Mouse (Mus musculus) layer of hippocampus, postnatal 25 days (tissue): ENCODE results near the gene Rnf130. TPM values are rescaled to one million over a fixed set of nuclear protein-coding genes. Genes with fewer than 3 reads are reported as not detected.
"Not testable (repeated sequence)": the region's sequence is repeated elsewhere in the genome, so short reads cannot be mapped to it uniquely, and the experiment has no call there.

ENCODE experiments used
- DNase-seq, 2 experiments: peaks; one replicate each; pipeline ENCODE4 v3.0.0; 2022; ENCODE audit warnings: mixed read lengths in 2 of 2, low spot score in 1 of 2; ENCODE audit errors: extremely low spot score in 1 of 2
- total RNA-seq, 2 experiments: library from RNA; stranded (reverse); gene quantifications; 2 replicates each; pipeline ENCODE4 v1.2.3; 2021

Gene Rnf130
- total RNA-seq, 2 experiments from 2014 or later: 80.3 to 81.6 TPM

DNA sequence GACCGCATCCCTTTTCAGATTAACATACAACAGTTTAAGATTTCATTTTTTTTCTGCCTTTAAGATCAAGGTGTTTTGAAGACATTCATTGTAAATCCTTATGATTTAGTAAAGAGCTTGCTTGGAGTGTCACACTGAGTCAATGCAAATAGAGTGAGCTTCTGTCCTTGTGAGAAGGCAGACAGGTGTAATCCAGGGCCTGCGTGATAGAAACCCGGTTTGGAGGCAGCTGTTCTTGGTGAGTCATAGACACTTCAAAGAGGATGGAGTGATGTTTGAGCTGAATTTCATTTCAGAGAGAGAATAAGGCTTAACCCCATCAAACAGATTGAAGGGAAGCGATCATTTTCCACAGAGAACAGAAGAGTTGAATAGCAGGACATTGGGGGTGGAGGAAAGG lies 51.6 kb downstream of the Rnf130 start:
- DNase-seq: no peak

DNA sequence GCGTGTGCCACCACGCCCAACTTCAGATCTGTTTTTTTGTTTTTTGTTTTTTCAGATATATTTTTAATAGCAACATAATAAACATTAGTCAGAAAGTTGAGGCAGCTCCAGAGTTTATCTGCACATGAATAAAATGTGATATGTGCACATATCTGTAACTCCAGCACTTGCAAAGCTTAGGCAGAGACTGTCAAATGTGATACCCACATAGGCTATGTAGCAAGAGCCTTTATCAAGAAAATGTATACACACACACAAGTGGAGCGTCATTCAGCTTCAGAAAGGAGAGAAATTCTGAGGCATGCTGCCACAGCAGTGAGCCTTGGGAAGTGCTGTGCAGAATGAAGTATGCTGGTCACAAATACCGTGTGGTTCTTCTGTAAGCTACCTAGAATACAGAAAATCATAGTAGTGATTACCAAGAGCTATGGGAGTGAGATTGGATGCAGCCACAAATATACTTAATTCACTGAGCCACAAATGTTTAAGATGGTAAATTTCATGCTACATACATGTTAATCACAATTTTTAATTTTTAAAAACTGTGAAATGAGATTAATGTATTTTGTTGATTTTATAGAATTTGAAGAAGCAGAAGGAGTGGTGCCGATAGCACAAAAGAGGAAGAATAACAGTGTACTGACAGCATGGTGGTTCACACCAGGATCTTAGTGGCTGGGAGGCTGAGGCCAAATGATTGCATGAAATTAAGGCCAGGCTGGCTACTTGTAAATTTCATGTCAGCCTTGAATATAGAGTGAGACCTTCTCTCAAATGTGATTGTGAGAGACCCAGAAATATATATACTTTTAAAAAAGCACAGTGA lies 56.4 kb downstream of the Rnf130 start:
- no peak for DNase-seq

GRCm38 (mm10) chr11:50086211-50086610 lies 61.1 kb downstream of the Rnf130 start:
- DNase-seq: no peak

DNA sequence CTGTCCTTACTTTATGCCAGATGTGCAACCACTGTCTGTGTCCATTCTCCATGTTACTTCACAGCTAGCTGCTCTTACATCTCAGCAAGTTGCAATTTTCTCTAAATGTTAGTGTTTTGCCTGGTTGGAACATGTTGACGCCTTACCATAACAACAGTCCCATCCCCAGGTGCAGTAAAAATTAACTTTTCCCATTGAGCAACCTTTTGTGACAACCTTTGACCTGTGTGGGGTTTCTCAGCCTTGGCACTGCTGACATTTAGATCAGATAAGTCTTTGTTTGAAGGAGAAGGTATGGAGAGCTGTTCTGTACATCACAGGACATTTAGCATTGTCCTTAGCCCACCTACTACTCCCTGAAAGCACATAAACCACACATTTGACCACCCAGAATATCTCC lies 64.7 kb downstream of the Rnf130 start:
- DNase-seq: no peak

DNA sequence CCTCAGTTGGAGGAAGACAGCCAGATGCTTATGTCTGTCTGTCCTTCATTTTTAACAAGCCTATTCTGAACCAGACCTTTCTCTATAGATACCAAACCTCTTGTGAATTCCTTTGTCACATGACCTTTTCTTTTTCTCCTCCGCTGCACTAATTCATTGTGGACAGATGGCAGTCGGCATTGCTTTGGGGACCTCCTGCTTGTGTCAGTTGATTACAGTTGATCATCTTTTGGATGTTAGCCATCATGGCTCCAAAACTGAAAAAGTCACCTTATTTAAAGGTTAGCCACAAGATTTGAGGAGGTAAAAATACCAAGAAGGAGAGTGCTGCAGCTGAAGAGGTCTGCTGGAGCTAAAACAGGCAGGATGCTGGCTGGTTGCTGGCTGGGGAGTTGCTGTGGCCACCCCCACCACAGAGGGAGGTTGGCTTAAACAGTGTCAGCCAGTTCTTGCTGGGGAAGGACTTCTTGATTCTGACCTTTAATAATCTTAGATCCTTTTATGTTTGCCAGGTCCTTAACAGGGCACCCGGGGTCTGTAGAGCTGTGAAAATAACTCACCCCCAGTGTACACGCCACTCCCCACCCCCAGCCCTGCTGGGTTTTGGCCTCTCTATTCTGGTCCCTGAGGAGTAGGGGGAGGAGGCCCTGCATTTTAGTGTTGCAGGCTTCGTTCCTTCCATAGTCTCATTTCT lies 66.0 kb downstream of the Rnf130 start:
- DNase-seq: no peak

- DNase-seq: no peak
Observed at GRCm38 (mm10) chr11:50091681-50092080, 66.5 kb downstream of the Rnf130 start.

DNA sequence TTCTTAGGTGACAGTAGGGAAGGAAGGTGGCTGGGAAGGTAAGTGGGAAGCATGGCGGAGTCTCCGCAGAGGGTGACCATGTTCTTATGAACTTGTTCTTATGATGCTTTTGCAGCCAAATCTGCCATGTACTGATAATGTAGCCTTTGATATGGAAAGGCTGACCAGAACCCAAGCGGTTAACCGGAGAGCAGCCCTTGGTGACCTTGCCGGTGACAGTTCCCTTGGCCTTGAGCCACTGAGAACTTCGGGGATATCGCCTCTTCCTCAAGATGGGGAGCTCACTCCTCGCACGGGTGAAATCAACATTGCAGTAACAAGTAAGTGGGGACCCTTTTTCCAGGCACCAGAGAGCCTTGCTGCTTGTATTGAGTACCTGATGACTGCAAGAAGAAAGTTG lies 70.5 kb downstream of the Rnf130 start:
- no peak for DNase-seq

- DNase-seq: no peak
Observed at GRCm38 (mm10) chr11:50097091-50097490, 71.9 kb downstream of the Rnf130 start.

DNA sequence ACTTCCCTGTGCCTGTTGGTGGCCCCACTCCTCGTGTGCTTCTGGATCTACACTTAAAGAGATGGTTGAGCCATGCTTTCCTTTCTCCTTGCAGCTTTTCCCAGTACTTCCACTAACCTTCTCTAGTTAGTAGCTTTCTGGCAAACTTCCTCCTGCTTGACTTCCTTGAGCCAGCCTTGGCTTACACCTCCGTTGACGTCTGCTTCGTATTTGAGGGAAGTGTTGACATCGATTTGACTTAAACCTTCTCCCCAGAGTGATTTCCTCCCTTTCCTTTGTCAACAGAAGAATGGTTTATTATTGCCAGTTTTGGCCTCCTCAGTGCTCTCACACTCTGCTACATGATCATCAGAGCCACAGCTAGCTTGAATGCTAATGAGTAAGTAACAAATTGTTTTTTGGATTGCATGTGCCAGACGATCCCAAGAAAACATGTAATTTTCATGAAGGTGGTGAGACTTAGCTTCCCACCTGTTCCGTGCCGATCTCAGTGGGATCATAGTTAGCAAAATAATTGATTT lies 73.9 kb downstream of the Rnf130 start:
- DNase-seq: no peak

- DNase-seq: no peak
Observed at GRCm38 (mm10) chr11:50099692-50100091, 74.5 kb downstream of the Rnf130 start.

DNA sequence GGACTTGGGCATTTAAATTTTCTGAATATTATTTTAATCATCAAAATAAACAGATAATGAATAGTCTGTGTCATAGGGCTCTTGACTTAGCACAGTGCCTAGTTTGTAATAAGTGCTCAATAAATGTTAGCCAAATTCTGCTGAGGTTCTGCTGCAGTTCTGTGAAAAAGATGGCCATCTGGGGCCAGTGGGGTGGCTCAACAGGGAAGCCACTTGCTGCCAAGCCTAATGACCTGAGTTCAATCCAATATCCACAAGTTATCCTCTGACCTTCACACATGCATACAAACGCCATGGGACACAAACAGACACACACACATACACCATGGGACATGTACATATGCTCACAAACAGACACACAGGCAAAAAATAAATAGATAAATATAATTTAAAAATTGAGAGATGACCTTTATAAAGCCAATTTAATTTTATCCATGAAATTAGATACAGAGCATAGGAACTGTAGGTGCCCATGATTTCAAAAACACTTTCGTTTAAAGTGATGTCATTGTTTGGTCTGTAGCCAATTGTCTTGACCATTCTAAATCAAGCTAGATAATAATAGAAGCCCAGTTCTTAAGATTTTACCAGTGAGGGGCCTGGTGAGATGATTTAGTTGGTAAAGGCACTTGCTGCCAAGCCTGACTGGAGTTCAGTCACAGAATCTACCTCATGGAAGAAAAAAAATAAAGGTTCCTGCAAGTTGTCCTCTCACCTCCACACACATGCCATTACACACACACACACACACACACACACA lies 75.6 kb downstream of the Rnf130 start:
- no peak for DNase-seq

- DNase-seq: not testable (repeated sequence)
Observed at GRCm38 (mm10) chr11:50101962-50102361, 76.8 kb downstream of the Rnf130 start.

DNA sequence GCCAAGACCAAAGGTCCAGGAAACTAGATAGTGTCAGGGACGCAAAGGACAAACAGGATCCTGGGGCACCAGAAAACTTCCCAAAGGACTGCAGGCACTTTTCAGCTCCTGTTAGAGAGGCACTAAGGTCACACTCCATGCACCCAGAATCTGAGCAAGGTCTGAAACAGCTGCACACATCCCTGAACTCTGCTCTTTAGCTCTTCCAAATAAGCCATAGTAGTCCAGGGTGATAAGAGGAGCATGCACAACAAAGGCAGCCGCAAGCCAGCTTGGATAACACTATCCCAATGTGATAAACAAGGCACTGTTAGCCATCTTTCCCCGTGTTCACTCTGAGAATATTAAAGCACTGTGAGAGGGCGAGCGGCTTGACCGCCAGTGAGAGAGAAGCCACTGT lies 78.9 kb downstream of the Rnf130 start:
- no peak for DNase-seq

DNA sequence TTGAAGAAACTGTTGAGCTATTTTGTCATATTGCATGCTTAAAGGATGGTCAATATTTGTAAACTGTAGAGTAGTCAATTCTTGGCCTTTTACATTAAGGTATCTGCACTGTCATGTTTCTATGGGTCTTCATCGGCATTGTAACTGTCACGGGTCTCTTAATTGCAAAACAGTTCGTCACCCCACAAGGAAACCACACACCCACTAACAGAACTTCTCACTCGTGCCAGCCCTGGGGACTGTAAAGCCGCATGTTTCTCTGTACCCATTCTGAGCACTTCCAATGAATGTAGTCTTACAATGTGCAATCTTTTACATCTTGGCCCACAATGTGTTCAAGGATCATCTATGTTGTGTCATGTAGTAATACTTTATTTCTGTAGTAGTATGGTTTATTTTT lies 80.1 kb downstream of the Rnf130 start:
- DNase-seq: no peak

- DNase-seq: no peak
Observed at GRCm38 (mm10) chr11:50106024-50106423, 80.9 kb downstream of the Rnf130 start.

DNA sequence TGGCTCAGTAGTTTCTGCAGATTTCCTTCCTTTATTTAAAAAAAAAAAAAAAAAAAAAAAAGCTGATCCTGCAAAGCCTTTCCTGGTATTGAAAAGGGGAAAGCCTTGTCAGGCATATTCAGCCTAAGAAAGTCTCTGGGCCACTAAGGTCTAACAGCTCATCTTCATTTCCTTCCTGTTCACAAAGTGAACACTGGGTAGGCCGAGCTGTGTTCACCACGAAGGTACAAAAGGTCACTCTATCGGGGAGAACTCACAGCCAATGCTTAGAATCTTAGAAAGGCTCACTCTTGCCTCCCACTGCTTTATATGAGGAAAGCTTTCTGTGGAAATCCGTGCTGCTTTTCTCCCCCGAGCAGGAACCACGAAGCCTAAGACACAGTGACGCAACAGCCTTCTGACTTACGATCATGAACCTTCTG lies 83.7 kb downstream of the Rnf130 start:
- no peak for DNase-seq

DNA sequence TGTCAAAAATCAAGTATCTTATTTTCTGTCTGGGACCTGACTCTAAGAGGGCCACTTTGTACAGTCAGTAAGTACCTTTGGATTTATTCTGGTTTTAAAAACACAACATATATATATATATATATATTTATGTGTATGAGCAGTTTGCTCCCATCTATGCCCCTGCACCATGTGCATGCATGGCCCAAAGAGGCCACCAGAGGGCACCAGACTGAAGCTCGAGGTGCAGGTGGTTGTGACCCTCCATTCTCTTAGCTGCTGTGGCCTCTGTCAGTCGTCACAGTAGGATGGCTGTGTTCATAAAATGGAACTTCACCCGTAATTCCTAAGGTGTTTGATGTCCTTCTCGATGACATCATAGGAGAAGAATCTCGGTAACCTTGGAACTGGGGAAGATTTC lies 89.2 kb downstream of the Rnf130 start:
- peak; percentile 40 to 76 for DNase-seq

GRCm38 (mm10) chr11:50122631-50123081 lies 97.5 kb downstream of the Rnf130 start:
- DNase-seq: no peak

GRCm38 (mm10) chr11:50127781-50128180 lies 102.6 kb downstream of the Rnf130 start:
- DNase-seq: no peak

GRCm38 (mm10) chr11:50130811-50131766 lies 105.9 kb downstream of the Rnf130 start, which contains the start of gene Tbc1d9b:
Gene Tbc1d9b (plus strand): TSS chr11:50131396.
- DNase-seq: peak; percentile 89
